Comparison of ENCODE assay signal across 12 mouse cellular contexts in genomic region chr12:102511363-102511762, GRCm38 (mm10). TPM values are rescaled to one million over a fixed set of nuclear protein-coding genes. Genes with fewer than 3 reads are reported as not detected.
A peak's percentile ranks its signal among the peaks of the same experiment; 100 is the strongest.
DNase-seq lines count a peak whose midpoint lies in the region; ATAC-seq lines count a peak whose summit lies in the region.
"Had no signal": no experiment of that assay in that cellular context is flagged by ENCODE, and none has a peak within 500 bp of the region (broad histone marks: within the 10 kb centered on the region; RNA-seq: fewer than 3 reads in every experiment).

No protein-coding gene starts in this region.

- ATAC-seq in forebrain, embryonic 14.5 days = peak; percentile 95
- ATAC-seq in neural tube, embryonic 13.5 days (ENCODE audit: low read depth) = peak; percentile 63

- 0% methylated on average over 3 of the region's 3 CpGs for WGBS in forebrain, embryonic 14.5 days
- WGBS in neural tube, embryonic 13.5 days = 5% methylated on average over 3 of the region's 3 CpGs

- H3K27me3 ChIP-seq in forebrain, embryonic 14.5 days (replicated peaks; ENCODE audit: control insufficient read depth, insufficient read depth, low read length) = no peaks in the 10 kb centered on the region
- no peaks in the 10 kb centered on the region for H3K27me3 ChIP-seq in neural tube, embryonic 13.5 days

- H3K36me3 ChIP-seq in forebrain, embryonic 14.5 days (ENCODE audit: control insufficient read depth, insufficient read depth, low read length) = no peaks in the 10 kb centered on the region
- H3K36me3 ChIP-seq in neural tube, embryonic 13.5 days = no peaks in the 10 kb centered on the region
- H3K36me3 ChIP-seq: limb, embryonic 12.5 days had no signal

- peaks cover 22% of the 10 kb centered on the region for H3K4me1 ChIP-seq in forebrain, embryonic 14.5 days (ENCODE audit: control insufficient read depth, insufficient read depth, low read length)
- H3K4me1 ChIP-seq in neural tube, embryonic 13.5 days (replicated peaks) = peaks cover 15% of the 10 kb centered on the region
- H3K4me1 ChIP-seq: limb, embryonic 12.5 days had no signal

- no peak overlapping the region for H3K4me2 ChIP-seq in forebrain, embryonic 14.5 days (ENCODE audit: low read length)
- no peak overlapping the region for H3K4me2 ChIP-seq in neural tube, embryonic 13.5 days
- H3K4me2 ChIP-seq: limb, embryonic 12.5 days had no signal

- DNase-seq in layer of hippocampus, postnatal 14 days (ENCODE audit: low spot score in 2 of 2) = peak; percentile 55 to 81
- no peak for DNase-seq in layer of hippocampus, adult 9-10 months (ENCODE audit: low spot score)
- peak; percentile 72 for DNase-seq in cerebellum, adult 8-10 months
- DNase-seq in forebrain, embryonic 14.5 days (ENCODE audit: low spot score) = peak; percentile 92
- no peak for DNase-seq in heart, postnatal 36 days
- no peak for DNase-seq in spleen, postnatal 4 days (ENCODE audit: low spot score in 2 of 2)
- no peak for DNase-seq in ovary, postnatal 14 days (ENCODE audit: low spot score)
- DNase-seq: heart, adult 18-20 months; kidney, postnatal 36 days; lung, postnatal 14 days had no signal

- no peak overlapping the region for H3K9ac ChIP-seq in forebrain, embryonic 14.5 days (ENCODE audit: low read length)
- H3K9ac ChIP-seq in neural tube, embryonic 13.5 days = no peak overlapping the region
- H3K9ac ChIP-seq: limb, embryonic 12.5 days had no signal

- intact Hi-C loops in heart, postnatal 36 days (cut with DNase I) = no loop called here

- no peak overlapping the region for H3K4me3 ChIP-seq in forebrain, embryonic 14.5 days (ENCODE audit: low read depth, low read length)
- H3K4me3 ChIP-seq in neural tube, embryonic 13.5 days = no peak overlapping the region
- H3K4me3 ChIP-seq: limb, embryonic 12.5 days had no signal

- H3K9me3 ChIP-seq in forebrain, embryonic 14.5 days (replicated peaks; ENCODE audit: control insufficient read depth, low read length) = no peaks in the 10 kb centered on the region
- no peaks in the 10 kb centered on the region for H3K9me3 ChIP-seq in neural tube, embryonic 13.5 days
- H3K9me3 ChIP-seq: limb, embryonic 12.5 days had no signal

- peak overlapping the region; percentile 85 for H3K27ac ChIP-seq in forebrain, embryonic 14.5 days (ENCODE audit: low read depth, low read length)
- peak overlapping the region; percentile 62; the same call in 1 of the 2 replicates for H3K27ac ChIP-seq in neural tube, embryonic 13.5 days (replicated peaks)
- H3K27ac ChIP-seq: limb, embryonic 12.5 days had no signal

RNA-seq across cellular contexts. Expression of gene Golga5, which starts 42.4 kb away (rescaled TPM):
- total RNA-seq in layer of hippocampus, postnatal 14 days (2021) = 10 to 100 TPM; 21.6 to 22.7 TPM
- polyA plus RNA-seq in forebrain, embryonic 14.5 days (2014; fragmentation: Nextera tagmentation; extraction: Ambion mirVana) = 34.1 and 34.2 TPM in 2 replicates
- 29.5 and 32.3 TPM in 2 replicates for polyA plus RNA-seq in neural tube, embryonic 13.5 days (2015; fragmentation: Nextera tagmentation; extraction: Ambion mirVana)
- 10 to 100 TPM; 27.3 to 29.8 TPM for total RNA-seq in heart, postnatal 36 days (2021)

RNA-seq across cellular contexts. Expression of gene Chga, which starts 43.4 kb away (rescaled TPM):
- total RNA-seq in layer of hippocampus, postnatal 14 days (2021) = 100 to 1,000 TPM; 151 to 154 TPM
- 63.3 and 76.8 TPM in 2 replicates for polyA plus RNA-seq in forebrain, embryonic 14.5 days (2014; fragmentation: Nextera tagmentation; extraction: Ambion mirVana)
- 113 and 129 TPM in 2 replicates for polyA plus RNA-seq in neural tube, embryonic 13.5 days (2015; fragmentation: Nextera tagmentation; extraction: Ambion mirVana)
- not detected for total RNA-seq in heart, postnatal 36 days (2021)
- total RNA-seq: heart, adult 18-20 months had no signal

Comparison
In these comparisons a context has a peak if more than half of its experiments do, and no peak if none do; other contexts are left out.
1. DNase-seq: peak in layer of hippocampus, postnatal 14 days (2 of 2), cerebellum, adult 8-10 months (single experiment) and forebrain, embryonic 14.5 days (single experiment); none in layer of hippocampus, adult 9-10 months (single experiment), heart, postnatal 36 days (0 of 2), spleen, postnatal 4 days (0 of 2) and ovary, postnatal 14 days (single experiment).
2. RNA of gene Chga, which starts 43.4 kb away (total RNA-seq): 151 to 154 TPM in layer of hippocampus, postnatal 14 days; not detected in heart, postnatal 36 days; every median in the first group is over 100 times any median in the second.